Mouse (Mus musculus): Measurements from ENCODE around the gene Dusp15.

DNA sequence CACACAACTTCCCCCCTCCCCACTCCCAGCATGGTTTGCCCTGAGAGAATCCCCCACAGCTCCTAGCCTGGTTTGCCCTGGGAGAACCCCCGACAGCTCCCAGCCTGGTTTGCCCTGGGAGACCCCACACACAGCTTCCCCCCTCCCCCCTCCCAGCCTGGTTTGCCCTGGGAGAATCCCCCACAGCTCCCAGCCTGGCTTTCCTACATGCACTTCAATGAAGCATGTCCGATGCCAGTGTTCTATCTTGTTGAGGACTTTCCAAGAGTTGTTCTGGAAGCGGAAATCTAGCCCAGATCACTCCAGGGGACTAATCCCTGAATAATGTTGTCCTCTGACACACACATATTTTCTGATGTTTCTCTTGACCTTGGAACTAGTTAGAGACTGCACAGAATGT lies 48.8 kb downstream of the Dusp15 start:
- TF ChIP-seq CTCF (IDR thresholded peaks at IDR 0.05; ENCODE audit: low read depth, low read length) (no peak), EP300 (IDR thresholded peaks at IDR 0.05; ENCODE audit: insufficient read depth, low read depth, low read length) (no peak), POLR2A (IDR thresholded peaks at IDR 0.05; ENCODE audit: insufficient read depth, low read length) (no peak)

Data from ES-Bruce4 (cell line).